Mouse (Mus musculus) WW6 (cell line): ENCODE data around the gene Auts2.

ENCODE experiments used
- DNase-seq: peaks from one replicate; pipeline ENCODE4 v3.0.0-alpha.2; 2013; ENCODE audit warnings: low read depth, low spot score

Gene Auts2

GRCm38 (mm10) chr5:131463402-131463801 lies 1079.7 kb downstream of the Auts2 start:
- no peak for DNase-seq

- no peak for DNase-seq
Observed at GRCm38 (mm10) chr5:131459951-131460350, 1083.2 kb downstream of the Auts2 start.

GRCm38 (mm10) chr5:131459549-131459948 lies 1083.6 kb downstream of the Auts2 start:
- no peak for DNase-seq

- no peak for DNase-seq
Observed at GRCm38 (mm10) chr5:131458700-131459099, 1084.4 kb downstream of the Auts2 start.

DNA sequence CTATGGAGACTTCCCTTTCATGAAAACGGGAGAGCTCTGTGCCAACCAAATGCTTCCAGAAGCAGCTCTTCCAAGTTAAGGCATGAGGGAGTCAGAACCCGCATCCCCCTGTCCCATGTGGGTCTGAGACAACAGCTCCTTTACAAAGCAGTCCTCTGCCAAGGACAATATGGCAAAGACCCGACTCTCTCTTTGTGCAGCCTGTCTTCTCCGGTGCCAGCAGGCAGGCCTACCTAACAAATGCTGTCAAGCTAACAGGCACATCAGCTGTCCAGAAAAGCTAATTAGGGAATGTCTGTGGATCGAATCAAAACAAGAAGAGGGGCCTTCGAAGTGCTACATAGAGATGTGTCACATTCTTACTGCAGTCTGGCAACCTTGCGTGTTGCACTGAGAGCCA lies 1085.1 kb downstream of the Auts2 start:
- DNase-seq = no peak

DNA sequence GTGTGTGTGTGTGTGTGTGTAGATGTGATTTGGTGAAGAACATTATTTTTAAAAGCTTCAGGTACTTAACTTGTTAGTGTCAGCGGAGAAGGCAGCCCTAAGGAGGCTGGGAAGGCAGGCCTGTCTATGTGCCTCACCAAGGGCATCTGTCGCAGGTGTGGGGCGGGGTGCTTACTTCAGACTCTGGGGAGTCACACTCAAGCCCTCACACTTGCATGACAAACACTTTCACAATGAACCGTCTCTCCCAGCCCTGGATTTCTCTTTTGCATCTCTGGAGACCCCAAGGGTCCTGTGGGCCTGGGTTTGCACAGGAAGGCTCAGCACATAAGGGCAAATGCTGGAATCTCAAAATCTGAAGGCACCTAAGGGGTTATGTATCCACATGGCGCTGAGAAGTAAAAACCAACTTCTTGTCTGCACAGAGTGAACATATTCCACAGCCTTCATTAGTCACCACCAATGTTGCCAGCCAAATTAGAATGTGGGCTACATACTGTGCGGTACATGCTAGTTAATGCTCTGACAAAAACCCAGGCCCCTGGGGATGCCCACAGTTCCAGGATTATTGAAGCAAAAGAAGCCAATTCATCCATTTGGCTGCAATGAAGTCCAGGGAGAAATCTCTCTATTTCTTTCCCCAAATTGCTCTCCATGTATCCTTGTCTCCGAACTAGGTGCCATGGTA lies 1093.8 kb downstream of the Auts2 start:
- DNase-seq = no peak

- DNase-seq = no peak
Observed at GRCm38 (mm10) chr5:131435239-131435876, 1107.8 kb downstream of the Auts2 start.

DNA sequence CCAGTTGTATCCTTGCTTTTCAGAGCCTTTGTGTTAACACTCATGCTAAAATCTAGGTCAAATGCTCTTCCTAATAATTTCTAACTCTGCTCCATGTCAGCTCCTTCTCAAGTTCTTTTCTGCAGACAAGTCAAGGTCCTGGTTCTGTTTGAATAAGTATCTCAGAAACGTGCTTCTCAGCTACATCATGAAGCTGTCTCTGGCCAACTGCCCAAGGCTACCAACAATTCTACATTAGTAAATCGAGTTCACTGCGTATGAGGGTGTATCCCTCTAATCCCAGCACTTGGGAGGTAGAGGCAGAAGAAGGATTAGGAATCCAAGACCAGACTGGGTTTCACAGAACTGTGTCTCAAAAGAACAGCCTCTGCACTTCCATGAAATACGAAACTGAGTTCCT lies 1109.9 kb downstream of the Auts2 start:
- DNase-seq = no peak

GRCm38 (mm10) chr5:131431896-131432295 lies 1111.2 kb downstream of the Auts2 start:
- DNase-seq = no peak

GRCm38 (mm10) chr5:131430109-131430508 lies 1113.0 kb downstream of the Auts2 start:
- peak; percentile 40 for DNase-seq

- DNase-seq = no peak
Observed at GRCm38 (mm10) chr5:131429563-131429962, 1113.6 kb downstream of the Auts2 start.

DNA sequence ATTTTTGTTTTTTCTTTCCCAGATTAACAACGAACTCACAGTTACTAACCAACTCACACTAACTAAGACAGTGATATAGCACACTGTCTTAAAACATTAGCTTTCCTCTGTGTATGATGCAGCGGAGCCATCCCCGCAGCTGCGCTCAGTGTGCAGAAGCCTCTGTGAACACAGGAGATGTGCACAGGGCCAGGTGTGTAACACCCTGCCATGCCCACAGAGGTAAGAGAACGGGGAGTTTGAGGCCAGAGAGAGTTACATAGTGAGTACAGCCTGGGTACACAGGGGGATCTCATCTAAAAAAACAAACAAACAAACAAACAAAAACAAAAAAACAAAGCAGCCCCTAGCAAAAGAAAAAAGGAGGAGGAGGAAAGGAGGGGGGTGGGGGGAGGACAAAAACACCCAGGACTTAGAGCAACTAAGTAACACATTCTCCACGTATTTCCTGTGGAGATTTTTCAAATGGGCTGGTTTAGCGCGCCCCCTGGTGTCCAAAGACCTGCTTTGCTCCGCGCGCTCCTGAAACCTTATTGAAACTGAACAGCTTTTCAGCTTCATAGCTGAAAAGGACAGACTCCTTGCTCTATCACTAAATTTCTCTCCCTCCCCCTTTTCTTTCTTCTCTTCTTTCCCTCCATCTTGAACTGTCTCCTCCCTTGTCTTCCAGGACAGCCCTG lies 1115.3 kb downstream of the Auts2 start:
- DNase-seq = peak; percentile 33

DNA sequence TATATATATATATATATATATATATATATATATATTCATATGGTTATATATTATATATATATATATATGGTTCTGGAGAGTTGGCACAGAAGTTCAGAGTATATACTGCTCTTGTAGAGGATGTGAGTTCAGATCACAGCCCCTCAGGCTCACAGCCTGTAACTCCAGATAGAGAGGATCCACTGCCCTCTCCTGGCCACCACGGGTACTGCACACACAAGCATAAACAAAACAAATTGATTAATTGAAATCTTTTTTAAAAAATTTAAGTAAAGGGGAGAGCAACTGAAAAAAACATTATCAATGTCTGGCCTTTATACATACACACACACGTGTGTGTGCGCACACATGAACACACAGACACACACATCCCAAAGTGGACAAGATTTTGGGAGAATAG lies 1120.4 kb downstream of the Auts2 start:
- DNase-seq = no peak

DNA sequence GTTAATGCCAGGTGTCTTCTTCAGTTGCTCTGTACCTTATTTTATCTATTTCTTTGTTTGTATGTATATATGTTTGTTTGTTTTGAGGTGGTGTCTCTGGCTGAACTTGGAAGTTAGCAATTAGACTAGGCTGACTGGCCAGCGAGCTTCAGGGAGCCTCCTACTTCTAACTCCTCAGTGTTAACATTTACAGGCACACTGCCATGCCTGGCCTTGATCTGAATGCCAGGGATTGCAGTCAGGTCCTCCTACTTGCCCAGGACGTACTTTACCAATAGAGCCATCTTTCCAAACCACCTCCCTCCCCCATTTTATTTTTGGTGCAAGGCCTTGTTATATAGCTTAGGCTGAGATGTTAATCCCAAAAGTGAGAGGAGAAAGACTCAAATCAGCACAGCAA lies 1122.7 kb downstream of the Auts2 start:
- DNase-seq = no peak

GRCm38 (mm10) chr5:131415902-131416545 lies 1127.1 kb downstream of the Auts2 start:
- no peak for DNase-seq

DNA sequence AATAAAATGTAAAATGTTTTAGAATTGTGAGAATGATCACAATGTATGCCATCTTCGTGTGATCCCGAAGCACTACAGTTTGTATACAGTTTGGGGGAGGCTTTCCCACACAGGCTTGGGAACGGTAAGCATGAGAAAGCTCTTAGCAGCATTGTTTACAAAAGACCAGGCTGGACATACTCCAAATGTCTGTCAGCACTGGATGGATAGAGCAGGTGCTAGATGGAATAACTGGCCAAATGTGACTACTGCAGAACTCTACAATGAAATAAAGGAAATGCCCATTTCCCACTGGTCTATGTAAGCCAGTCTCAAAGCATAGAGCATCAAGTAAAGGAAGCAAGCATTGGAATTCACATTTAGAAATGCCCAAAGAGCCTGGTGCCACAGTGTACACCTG lies 1144.9 kb downstream of the Auts2 start:
- no peak for DNase-seq

DNA sequence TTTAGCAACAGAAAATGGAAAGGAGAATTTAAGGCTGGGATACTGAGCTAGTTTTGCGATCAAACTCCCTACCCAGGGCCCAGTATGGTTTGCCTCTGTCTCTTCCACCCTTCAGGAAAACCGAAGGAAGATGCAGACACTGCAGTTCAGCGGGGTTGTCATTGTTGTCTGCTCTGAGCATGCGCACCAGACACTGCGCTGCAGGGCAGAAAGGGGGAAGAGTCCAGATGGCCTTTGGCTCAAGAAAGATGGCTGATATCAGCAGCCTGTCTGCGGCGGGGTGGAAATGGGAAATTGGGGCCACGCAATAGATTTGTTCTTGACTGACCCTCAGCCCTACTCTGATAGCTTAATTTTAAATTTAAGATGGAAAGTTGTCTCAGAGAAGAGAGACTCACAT lies 1147.4 kb downstream of the Auts2 start:
- no peak for DNase-seq
